Mouse (Mus musculus) spleen, postnatal 4 days (tissue): Measurements from ENCODE around the gene Pot1b.

Experiments
- DNase-seq, 2 experiments: peaks; one replicate each; pipeline ENCODE4 v3.0.0; 2022; ENCODE audit warnings: low spot score in 2 of 2

Pot1b gene

DNA sequence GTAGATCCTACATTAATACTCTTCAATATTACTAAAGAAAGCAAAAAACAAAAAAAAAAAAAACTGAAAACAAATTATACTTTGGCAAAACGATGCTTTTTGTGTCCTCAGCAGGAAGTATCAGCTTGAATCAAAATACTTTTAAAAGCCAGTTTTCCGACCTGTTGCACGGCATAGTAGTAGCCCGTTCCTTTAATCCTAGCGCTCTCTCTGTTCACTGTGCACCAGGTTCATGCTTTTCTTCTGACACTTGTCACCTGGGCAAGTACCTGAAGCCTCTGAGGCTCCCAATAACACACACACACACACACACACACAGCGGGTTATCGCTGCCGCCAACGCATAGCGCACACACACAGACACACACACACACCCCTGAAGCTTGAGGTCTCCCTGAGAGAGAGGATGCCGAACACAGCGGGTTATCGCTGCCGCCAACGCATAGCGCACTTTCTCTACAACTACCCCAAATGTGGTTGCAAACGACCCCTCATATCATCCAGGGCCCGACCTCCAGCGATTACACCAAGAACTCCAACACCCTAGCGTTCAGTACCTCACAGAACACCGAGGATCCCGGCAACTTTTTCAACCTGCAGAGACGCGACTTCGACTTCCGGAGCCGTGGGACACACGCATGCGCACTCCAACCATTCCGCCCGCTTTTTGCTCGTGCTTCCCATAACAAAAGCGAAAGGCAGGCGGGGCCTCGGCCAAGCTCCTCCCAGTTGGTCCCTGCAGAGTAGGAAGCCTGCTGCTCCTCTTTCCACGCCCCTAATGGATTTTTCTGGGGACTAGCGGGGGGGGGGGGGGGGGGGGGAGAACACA lies at the start of gene Pot1b:
TSS of gene Pot1b (minus strand) at position 645 of the 828 bp plus-strand sequence.
- peak; percentile 94 to 97 for DNase-seq

DNA sequence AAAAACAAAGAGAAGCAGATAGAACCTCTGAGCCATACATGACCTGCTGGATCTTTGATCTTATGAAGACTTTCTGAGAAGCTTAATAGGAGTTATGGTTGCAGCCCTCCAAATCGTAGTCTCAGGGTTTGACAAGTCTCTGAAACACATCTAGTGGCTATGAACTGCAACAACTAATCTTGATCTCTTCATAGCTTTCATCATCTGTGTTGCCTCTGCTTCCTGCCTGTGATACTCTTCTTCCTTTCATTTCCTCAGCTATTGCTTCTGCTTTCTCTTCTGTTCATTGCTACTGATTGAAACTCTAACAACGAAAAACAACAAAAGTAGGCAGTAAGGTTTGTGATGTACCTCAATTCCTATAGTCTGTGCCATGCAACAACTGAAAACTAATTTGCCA lies 38.7 kb upstream of the Pot1b start:
- no peak for DNase-seq

DNA sequence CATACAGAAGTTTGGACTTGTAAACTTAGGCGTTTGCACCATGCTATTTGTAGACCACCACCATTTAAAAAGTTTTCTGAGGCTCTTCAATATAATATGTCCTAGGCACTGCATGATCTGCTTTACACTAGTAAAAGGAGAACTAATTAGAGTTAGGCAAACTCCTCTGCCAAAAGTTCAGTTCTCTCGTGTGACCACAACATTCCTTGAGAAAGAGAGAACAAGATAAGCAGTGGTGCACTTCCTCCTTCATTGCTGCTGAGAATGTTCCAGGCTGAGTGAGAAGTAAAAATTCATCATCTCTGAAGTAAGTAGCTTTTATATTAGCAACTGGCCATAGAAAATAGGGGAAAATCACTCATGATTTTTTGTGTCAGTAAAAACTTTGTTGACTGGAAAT lies 37.4 kb upstream of the Pot1b start, which contains the start of gene Adgre4:
TSS of gene Adgre4 (plus strand) at position 199 of the 400 bp plus-strand sequence.
- DNase-seq: no peak

DNA sequence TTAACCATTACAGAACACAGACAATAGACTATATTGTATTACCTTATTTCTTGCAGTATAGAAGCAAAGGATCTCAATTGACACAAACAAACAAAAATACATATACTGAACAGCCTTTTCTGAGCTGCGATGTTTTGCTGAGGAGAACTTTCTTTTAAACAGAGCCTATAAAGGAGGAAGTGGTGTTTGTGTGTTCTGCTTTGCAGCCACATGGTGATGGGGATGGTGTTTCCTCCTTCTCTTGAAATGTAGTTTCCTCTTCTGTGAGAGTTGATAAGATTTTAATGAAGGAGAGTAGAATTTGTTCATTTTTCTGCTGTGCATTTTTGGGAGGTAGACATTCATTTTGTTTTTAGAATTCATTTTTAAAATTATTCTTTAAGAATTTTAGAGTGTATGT lies 24.2 kb upstream of the Pot1b start:
- DNase-seq: no peak

DNA sequence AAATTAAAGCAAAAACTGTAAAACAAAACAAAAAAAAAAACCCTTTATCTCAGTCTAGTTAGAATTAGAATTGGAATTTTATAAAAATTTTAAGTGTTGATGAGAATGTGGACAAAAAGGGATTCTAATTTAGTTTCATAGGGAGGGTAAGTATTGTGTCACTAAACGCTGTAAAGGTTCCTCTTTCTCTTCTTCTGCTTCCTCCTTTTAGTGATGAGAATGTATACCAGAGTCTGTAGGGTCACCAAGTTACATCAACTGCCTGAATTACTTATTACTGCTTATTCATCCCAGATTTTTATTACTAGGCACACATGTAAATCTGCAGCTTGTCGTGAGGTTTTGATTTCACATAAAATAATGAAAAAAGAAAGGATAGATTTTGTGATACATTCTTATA lies 13.8 kb upstream of the Pot1b start:
- DNase-seq: no peak

DNA sequence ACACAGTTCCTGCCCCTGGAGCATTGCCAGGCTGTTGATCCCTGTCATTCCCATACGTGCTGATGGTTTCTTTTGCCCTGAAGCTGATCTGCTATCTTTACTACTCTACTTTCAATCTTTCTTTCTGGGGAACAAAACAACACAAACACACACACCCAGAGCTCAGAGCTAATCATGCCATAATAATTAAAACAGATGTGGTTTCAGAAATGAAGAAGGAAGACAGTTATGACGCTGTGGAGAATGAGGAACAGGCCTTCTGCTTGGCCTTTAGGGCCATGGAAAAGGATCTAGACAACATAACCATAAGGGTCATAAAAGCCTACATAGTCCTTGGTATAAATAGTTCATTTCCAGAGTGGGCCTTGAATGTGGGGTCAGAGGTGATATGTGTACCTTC lies 9.8 kb upstream of the Pot1b start:
- no peak for DNase-seq

DNA sequence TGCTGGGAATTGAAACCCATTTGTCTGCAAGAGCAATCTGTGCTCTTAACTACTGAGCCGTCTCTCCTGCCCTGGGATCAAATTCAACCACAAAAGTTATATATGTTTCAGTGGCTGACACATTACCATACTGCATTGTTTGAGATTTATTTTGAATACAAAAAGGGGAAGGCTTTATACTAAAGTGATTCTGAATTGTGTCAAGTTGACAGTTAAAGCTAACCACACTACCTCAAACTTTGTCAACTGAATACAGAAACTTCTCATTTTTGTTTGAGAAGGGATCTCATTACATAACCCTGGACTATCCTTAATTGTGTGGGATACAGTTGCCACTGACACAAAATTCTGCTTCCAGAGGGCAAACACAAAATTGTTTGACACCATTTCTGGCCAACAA lies 8.8 kb upstream of the Pot1b start:
- DNase-seq: no peak

DNA sequence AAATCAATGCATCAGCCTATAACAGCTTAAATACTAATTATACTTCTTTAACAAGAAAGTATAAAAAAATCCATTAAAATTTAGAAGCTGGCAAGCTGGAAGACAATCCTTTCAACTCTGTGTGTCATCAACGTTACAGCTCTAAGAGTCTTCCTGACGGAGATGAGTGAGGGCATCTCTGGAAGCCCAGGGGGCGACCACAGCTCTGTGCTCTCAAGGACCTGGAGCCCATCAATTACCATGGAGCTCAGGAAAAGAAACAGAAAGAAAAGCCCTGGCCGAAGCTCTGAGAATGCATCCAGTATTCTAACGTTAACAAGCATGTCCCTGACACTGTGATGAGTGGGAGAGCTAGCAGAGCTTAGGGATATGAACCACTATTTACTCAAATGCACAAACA lies 9.6 kb downstream of the Pot1b start:
- DNase-seq: no peak

DNA sequence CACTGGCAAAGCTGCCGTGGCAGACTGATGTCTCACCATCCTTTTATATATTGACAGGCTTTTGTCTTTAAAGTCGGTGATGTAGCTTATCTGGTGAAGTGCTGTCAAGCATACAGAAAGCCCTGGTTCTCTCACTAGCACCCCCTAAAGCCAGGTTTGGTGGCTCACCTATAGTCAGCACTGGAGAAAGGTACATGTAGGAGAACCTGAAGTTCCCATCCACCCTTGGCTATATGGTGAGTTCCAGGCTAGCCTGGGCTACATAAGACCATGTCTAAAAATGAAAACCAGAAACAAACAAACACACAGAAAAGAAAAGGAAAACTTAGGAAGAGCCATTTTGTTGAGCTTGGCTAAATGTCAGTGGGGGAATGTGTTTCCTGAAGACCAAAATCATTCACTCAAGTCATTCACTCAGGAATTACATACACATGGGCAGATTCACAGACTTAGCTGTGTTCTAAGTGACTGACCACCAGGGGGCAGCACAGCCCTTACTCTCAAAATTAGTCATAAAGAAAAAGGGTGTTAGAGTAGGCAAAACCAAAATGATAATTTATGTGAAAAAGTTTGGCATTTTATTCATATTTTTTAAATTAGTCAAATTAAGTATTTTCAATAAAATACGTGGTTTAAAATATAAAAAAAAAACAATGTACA lies 10.1 kb downstream of the Pot1b start:
- peak; percentile 74 to 89 for DNase-seq

DNA sequence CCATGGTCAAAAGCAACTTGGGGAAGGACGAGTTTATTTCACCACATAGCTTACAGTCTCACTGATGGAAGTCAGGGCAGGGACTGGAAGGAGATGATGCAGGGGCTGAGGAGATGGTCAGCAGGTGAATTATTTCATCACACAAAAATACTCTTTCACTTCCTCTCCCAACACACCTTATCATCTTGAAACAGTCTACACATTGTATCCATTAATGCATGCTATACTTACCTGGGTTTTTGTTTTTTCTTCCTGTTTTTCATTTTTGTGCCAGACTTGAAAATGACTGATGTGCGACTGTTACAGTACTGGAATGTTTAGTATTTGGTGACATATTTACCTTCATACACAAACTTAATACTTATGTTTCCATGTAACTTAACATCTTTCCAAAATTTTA lies 13.0 kb downstream of the Pot1b start:
- DNase-seq: no peak

DNA sequence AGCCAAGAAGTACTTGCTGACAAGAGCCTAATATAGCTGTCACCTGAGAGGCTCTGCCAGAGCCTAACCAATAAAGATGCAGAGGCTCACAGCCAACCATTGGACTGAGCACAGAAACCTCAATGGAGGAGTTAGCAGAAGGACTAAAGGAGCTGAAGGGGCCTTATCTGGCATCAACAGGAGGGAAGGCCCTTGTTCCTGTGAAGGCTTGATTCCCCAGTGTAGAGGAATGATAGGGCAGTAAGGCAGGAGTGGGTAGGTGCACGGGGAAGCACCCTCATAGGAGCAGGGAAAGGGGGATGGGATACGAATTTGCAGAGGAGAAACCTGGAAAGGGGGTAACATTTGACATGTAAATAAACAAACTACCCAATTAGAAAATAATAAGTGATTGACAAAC lies 51.3 kb downstream of the Pot1b start:
- DNase-seq: no peak

DNA sequence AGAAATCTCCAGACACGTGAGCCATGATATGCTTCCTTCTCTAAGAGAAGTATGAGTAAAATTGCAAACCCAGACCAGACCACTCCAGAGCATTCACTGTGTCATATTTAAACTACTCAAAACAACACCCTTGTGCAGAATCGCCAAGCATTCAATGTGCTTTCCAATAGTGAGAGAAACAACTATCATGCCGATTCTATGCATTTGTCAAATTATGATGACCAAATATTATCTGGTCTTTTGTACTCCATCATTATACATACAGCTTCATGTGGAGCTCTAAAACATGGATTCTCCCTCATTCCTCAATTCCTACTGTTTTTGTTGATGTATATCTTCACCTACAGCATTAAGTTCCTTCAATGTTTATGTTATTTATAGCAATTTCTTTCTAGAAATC lies 87.3 kb downstream of the Pot1b start, which contains the start of gene Vmn2r118:
TSS of gene Vmn2r118 (minus strand) at position 101 of the 400 bp plus-strand sequence.
- no peak for DNase-seq
